Mouse (Mus musculus) erythroblast, adult 5-6 weeks (primary cell): Measurements from ENCODE around the gene Defa23. TPM values are rescaled to one million over a fixed set of nuclear protein-coding genes. Genes with fewer than 3 reads are reported as not detected.
"Not testable (repeated sequence)": the region's sequence is repeated elsewhere in the genome, so short reads cannot be mapped to it uniquely, and the experiment has no call there.

Experiments
- ATAC-seq: replicated peaks from 2 replicates; pipeline ENCODE4 v1.8.0; 2016; ENCODE audit warnings: moderate number of reproducible peaks, mild to moderate bottlenecking, moderate TSS enrichment, inconsistent platforms; ENCODE audit not compliant: poor library complexity, low FRiP score, severe bottlenecking
- total RNA-seq, 2 experiments: library from RNA; stranded (forward) in 1 of 2; stranded (reverse) in 1 of 2; fragments of 150-400 nt in 1 of 2; fragments of 200-764, 138-1000 nt in 1 of 2; gene quantifications; 2 replicates each; pipeline versions ENCODE4 v1.2.3 to v1.2.4; 2015 to 2017; ENCODE audit warnings: low replicate concordance in 2 of 2

The Defa23 gene
- total RNA-seq (2015; ENCODE audit: low replicate concordance) (not detected in 2 replicates), total RNA-seq (2017; ENCODE audit: low replicate concordance) (not detected in 2 replicates)

DNA sequence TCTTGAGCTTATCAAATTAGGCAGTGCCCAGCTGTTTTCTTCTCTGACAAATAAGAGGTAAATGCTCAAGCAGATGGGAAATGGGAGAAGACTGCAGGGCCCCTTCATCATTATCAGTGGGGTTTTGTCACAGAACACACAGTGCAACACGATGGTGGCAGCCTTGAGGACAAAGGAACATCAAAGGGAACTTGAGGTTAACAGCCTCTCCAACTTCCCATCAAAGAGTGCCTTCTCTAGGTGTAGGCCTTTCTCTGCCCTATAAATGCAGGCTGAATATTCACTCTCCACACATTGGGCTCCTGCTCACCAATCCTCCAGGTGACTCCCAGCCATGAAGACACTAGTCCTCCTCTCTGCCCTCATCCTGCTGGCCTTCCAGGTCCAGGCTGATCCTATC, at the start of gene Defa23:
Gene Defa23 (plus strand): TSS at position 301 of the 400 bp plus-strand sequence.
- not testable (repeated sequence) for ATAC-seq

GRCm38 (mm10) chr8:21006801-21007200, 48.0 kb upstream of the Defa23 start:
- no peak for ATAC-seq

DNA sequence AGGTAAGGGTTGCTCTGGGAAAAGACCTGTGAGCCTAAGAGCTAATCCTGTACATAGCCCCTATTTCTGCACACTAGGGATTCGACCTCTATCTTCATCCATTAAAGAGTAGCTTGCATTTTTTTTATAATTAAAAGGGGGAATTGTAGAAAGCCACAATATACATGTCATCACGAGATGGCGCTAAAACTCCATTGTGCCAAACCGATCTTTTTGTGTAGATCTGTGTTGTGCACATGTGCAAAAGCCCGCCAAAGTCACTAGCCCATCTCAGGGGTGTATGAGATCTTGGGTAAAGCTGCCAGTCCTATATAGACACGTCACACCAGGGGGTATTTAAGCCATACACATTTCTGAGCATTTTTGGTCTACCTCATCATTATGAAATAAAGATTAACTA, 46.3 kb upstream of the Defa23 start:
- ATAC-seq: not testable (repeated sequence)

GRCm38 (mm10) chr8:21010548-21010947, 44.3 kb upstream of the Defa23 start:
- ATAC-seq: not testable (repeated sequence)

DNA sequence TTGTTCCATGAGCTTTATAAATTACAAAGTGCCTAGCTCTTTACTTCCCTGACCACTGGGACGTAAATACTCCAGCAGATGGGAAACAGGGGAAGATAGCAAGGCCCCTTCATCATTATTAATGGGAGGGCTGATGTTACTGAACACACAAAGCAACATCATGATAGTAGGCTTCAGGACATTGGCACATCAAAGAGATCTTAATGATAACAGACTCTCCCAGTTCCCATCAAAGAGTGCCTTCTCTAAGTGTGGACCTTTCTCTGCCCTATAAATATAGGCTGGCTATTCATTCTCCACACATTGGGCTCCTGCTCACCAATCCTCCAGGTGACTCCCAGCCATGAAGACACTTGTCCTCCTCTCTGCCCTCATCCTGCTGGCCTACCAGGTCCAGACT, 29.6 kb upstream of the Defa23 start, which contains the start of gene Defa21:
Gene Defa21 (plus strand): TSS at position 301 of the 400 bp plus-strand sequence.
- ATAC-seq: not testable (repeated sequence)

DNA sequence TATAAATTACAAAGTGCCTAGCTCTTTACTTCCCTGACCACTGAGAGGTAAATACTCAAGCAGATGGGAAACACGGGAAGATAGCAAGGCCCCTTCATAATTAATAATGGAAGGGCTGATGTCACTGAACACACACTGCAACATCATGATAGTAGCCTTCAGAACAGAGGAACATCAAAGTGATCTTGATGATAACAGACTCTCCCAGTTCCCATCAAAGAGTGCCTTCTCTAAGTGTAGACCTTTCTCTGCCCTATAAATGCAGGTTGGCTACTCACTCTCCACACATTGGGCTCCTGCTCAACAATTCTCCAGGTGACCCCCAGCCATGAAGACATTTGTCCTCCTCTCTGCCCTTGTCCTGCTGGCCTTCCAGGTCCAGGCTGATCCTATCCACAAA, 9.9 kb downstream of the Defa23 start, which contains the start of gene Defa35:
Gene Defa35 (plus strand): TSS at position 301 of the 400 bp plus-strand sequence.
- ATAC-seq: not testable (repeated sequence)

- ATAC-seq: not testable (repeated sequence)
Measured at GRCm38 (mm10) chr8:21084142-21084541, 29.3 kb downstream of the Defa23 start, which contains the start of gene Defa25. TSS of gene Defa25 (plus strand) at chr8:21084442.

- no peak for ATAC-seq
Measured at GRCm38 (mm10) chr8:21093106-21093505, 38.3 kb downstream of the Defa23 start.

DNA sequence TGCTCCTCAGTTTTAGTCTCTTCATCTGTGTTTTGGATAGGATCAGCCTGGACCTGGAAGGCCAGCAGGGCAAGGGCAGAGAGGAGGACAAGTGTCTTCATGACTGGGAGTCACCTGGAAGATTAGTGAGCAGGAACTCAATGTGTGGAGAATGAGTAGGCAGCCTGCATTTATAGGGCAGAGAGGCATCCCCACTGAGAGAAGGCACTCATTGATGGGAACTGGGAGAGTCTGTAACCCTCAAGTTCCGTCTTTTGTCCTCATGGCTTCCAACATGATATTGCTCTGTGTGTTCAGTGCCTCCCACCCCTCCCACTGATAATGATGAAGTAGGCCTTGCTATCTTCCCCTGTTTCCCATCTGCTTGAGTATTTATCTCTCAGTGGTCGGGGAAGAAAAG, 41.1 kb downstream of the Defa23 start, which contains the start of gene Gm14851:
Gene Gm14851 (minus strand): TSS at position 101 of the 400 bp plus-strand sequence.
- not testable (repeated sequence) for ATAC-seq

Other genes starting within 250 kb of the Defa23 start
- gene Defb33, start 162.4 kb upstream of the Defa23 start, total RNA-seq (2015; ENCODE audit: low replicate concordance): not detected in 2 replicates
- gene Defb33, start 162.4 kb upstream of the Defa23 start, total RNA-seq (2017; ENCODE audit: low replicate concordance): not detected in 2 replicates
- gene Gm15056, start 152.4 kb upstream of the Defa23 start, total RNA-seq (2015; ENCODE audit: low replicate concordance): not detected in 2 replicates
- not detected in 2 replicates for gene Gm15056, start 152.4 kb upstream of the Defa23 start, total RNA-seq (2017; ENCODE audit: low replicate concordance)
- not detected in 2 replicates for gene Gm6040, start 133.0 kb upstream of the Defa23 start, total RNA-seq (2015; ENCODE audit: low replicate concordance)
- gene Gm6040, start 133.0 kb upstream of the Defa23 start, total RNA-seq (2017; ENCODE audit: low replicate concordance): not detected in 2 replicates
- gene AY761185, start 110.3 kb upstream of the Defa23 start, total RNA-seq (2015; ENCODE audit: low replicate concordance): not detected in 2 replicates
- not detected in 2 replicates for gene AY761185, start 110.3 kb upstream of the Defa23 start, total RNA-seq (2017; ENCODE audit: low replicate concordance)
- not detected in 2 replicates for gene Defa21, start 29.5 kb upstream of the Defa23 start, total RNA-seq (2015; ENCODE audit: low replicate concordance)
- gene Defa21, start 29.5 kb upstream of the Defa23 start, total RNA-seq (2017; ENCODE audit: low replicate concordance): not detected in 2 replicates
- gene Defa35, start 10.0 kb downstream of the Defa23 start, total RNA-seq (2015; ENCODE audit: low replicate concordance): not detected in 2 replicates
- gene Defa35, start 10.0 kb downstream of the Defa23 start, total RNA-seq (2017; ENCODE audit: low replicate concordance): not detected in 2 replicates
- gene Defa25, start 29.4 kb downstream of the Defa23 start, total RNA-seq (2015; ENCODE audit: low replicate concordance): not detected in 2 replicates
- not detected in 2 replicates for gene Defa25, start 29.4 kb downstream of the Defa23 start, total RNA-seq (2017; ENCODE audit: low replicate concordance)
- gene Gm14851, start 41.0 kb downstream of the Defa23 start, total RNA-seq (2015; ENCODE audit: low replicate concordance): not detected in 2 replicates
- gene Gm14851, start 41.0 kb downstream of the Defa23 start, total RNA-seq (2017; ENCODE audit: low replicate concordance): not detected in 2 replicates
- gene Defa30, start 79.6 kb downstream of the Defa23 start, total RNA-seq (2015; ENCODE audit: low replicate concordance): not detected in 2 replicates
- not detected in 2 replicates for gene Defa30, start 79.6 kb downstream of the Defa23 start, total RNA-seq (2017; ENCODE audit: low replicate concordance)
- gene Defa22, start 107.2 kb downstream of the Defa23 start, total RNA-seq (2015; ENCODE audit: low replicate concordance): not detected in 2 replicates
- not detected in 2 replicates for gene Defa22, start 107.2 kb downstream of the Defa23 start, total RNA-seq (2017; ENCODE audit: low replicate concordance)
- gene Defa31, start 136.6 kb downstream of the Defa23 start, total RNA-seq (2015; ENCODE audit: low replicate concordance): not detected in 2 replicates
- not detected in 2 replicates for gene Defa31, start 136.6 kb downstream of the Defa23 start, total RNA-seq (2017; ENCODE audit: low replicate concordance)
- gene Gm15293, start 146.5 kb downstream of the Defa23 start, total RNA-seq (2015; ENCODE audit: low replicate concordance): not detected in 2 replicates
- gene Gm15293, start 146.5 kb downstream of the Defa23 start, total RNA-seq (2017; ENCODE audit: low replicate concordance): not detected in 2 replicates
- gene Gm15292, start 194.7 kb downstream of the Defa23 start, total RNA-seq (2015; ENCODE audit: low replicate concordance): not detected in 2 replicates
- not detected in 2 replicates for gene Gm15292, start 194.7 kb downstream of the Defa23 start, total RNA-seq (2017; ENCODE audit: low replicate concordance)